Mouse (Mus musculus) cerebellum, adult 9-10 months (tissue): Measurements from ENCODE around the gene Dnajc11.

Experiments
- DNase-seq: peaks from one replicate; pipeline ENCODE4 v3.0.0; 2022

The Dnajc11 gene

DNA sequence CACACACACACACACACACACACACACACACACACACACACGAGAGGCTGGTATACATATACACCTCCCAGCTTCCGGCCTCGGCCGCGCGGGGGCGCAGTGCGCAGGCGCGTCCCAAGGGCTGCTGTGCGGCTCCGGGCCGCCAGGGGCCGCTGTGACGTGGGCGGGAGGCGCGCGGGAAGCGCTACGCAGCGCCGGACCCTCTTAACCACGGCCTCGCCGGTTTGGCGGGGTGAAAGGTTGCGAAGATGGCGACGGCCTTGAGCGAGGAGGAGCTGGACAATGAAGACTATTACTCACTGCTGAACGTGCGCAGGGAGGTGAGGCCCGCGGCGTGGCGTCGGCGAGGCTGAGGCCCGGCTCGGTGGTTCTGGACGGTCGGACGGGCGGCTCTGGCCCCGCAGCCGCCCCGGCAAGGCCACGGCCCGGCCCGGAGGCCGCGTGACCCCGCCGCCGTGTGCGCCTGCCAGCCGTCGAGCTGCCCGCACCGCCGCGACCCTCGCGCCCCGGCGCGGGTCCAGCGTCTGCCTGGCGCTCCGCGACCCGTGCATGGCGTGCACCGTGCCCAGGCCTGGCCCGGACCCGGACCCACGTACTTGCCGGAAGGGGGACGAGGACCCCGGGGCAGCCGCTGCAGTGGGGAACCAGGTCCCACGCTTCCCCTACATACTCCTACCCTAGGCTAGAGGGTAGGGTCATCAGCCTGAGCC lies at the start of gene Dnajc11:
Gene Dnajc11 (plus strand): TSS at position 187 of the 710 bp plus-strand sequence.
- DNase-seq = peak; percentile 90

DNA sequence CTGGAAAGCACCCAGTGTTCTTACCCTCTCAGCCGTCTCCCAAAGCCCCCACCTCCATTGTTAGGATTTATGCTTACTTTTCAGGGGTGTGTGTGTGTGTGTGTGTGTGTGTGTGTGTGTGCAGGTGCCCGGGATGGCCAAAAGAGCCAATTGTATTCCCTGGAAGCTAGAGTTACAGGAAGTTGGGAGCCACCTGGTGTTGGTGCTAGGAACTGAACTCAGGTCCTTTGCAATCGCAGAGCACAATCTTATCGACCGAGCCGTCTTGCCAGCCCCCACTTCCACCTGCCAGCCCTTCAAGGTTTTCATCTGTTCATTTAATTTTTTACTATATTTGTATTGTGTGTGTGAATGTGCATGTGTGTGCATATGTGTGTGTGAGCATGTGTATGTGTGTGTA lies 40.2 kb upstream of the Dnajc11 start:
- DNase-seq = no peak

DNA sequence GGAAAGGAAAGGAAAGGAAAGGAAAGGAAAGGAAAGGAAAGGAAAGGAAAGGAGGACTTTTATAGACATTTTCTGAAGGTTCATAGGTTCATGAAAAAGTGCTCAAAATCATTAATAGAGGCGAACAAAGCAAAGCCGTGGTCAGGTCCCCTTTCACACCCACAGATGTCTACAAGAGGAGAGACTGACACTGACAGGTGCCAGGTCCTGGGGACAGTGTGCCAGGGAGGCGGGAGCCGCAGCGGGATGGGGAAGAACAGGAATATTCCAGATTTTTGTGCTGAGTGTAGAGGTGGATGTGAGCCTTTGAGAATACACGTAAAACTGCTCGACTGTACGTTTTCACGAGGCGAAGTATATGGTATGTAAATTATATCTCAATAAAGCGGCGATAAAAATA lies 38.6 kb upstream of the Dnajc11 start:
- no peak for DNase-seq

DNA sequence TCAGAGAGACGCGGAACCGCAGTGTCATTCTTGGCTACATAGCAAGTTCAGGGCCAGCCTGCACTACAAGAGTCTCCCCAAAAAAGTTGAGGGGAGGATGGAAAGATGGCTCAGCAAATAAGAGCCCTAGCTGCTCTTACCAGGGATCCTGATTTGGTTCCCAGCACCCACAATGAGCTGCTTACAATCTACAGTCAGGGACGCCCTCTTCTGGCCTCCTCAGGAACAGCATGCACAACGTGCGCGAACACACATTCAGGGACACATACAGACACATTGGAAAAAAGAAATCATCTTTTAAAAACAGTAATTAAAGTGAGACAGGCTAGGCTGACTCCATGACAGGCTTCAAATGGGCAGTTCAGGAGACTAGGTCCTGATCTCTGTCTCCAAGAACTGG lies 37.9 kb upstream of the Dnajc11 start:
- no peak for DNase-seq

DNA sequence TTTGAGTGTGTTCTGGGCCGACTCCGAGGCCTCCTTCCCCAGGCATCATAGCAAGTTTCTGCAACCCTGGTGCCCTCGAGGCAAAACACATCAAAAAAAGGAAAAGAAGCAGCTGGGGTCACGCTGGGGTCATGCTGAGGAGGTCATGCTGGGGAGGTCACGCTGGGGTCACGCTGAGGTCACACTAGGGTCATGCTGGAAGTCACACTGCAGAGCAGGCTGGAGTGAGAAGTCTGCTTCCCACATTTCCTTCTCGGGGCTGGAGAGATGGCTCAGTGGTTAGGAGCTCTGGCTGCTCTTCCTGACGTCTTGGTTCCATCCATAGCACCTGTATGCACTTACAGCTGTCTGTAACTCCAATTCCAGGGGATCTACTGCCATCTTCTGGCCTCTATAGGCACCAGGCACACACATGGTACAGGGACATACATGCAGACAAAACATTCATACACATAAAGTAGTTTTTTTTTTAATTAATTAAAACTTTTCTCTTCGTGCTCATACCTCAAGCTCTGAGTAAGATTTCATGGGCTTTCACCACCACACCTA lies 36.3 kb upstream of the Dnajc11 start:
- no peak for DNase-seq

DNA sequence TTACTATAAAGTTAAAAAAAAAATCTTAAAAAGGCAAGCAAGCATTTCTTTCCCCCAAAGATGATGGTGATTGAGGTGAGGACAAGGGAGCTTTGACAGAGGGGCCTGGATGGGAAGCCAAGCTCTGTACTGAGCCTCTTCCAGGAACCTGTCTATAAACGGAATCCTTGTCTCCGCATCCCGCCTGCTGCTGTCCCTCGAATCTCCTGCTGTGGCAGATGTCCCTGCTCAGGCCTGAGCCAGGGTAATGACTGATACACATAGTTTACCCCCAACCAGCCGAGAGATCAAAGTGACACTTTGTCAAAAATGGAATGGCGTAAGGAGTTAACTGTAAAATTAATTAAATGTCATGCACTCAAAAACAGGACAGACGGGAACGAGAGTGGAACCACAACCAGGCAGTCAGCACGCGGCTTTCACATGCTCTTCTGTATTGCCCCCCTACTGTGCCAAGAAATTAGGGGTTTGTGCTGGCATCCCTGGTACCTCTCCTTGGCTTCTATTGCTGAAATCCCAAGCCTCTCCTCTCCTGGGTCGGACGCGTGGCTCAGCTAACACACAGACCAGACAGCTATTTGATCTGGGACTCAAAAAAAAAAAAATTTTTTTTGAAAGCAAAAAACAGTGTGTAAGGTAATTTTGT lies 34.8 kb upstream of the Dnajc11 start:
- no peak for DNase-seq

DNA sequence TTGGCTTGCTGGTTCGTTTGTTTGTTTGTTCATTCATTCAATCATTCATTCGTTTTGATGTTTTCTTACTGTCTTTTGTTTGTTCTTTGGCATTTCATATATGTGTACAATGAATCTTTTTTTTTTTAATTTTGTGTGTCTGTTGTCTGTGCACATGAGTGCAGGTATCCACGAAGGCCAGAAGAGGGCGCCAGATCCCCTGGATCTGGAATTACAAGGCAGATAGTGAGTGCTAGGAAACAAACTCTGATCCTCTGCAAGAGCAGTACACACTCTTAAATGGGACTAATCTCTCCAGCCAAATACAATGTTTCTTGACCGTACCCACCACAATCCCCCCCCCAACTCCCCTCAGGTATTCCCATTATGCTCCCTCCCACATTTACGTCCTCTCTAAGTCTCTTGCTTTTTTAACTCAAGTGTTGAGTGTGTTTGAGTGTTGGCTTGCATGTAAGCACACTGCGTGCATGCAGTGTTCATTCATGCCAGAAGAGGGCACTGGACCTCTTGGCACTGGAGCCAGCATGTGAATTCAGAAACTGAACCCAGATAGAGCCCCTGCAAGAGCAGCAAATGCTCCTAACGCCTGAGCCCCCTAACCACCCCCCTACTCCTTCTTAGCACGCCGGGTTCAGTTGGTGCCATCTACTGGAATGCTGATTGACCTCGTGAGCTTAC lies 33.6 kb upstream of the Dnajc11 start:
- no peak for DNase-seq

DNA sequence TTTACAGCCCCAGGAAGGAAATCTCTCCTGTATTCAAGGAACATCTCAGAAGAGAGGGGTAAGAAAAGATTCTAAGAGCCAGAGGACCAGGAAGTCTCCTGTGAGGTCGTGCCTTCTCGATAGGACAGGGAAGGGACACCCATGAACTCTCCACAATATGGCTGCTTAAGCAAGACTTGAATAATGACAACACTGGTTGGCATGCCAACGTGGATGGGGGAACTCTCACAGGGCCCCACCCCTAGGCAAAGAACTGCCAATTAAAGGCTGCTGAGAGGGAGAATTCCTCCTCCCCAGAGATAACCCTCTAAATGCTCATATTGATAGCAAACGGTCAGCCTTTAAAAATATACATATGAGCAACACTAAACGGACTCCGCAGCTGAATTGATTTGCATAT lies 32.8 kb upstream of the Dnajc11 start:
- DNase-seq = no peak

DNA sequence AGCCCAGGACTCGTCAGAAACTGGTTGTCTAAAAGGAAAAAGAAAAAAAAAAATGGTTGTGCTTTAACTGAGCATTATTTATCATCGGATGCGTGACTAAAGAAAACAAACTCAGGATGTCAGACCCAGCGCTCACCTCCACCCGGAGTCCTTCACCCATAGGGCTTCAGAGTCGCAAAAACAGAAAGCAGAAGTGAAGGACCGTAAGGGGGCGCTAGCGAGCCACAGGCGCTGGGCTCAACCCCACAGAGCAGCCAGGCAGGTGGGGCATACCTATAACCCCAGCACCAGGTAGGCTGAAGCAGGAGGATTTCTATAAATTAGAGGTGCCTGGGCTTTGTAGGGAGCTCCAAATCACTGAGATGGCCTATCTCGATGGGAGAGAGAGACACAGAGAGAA lies 32.1 kb upstream of the Dnajc11 start:
- DNase-seq = no peak

DNA sequence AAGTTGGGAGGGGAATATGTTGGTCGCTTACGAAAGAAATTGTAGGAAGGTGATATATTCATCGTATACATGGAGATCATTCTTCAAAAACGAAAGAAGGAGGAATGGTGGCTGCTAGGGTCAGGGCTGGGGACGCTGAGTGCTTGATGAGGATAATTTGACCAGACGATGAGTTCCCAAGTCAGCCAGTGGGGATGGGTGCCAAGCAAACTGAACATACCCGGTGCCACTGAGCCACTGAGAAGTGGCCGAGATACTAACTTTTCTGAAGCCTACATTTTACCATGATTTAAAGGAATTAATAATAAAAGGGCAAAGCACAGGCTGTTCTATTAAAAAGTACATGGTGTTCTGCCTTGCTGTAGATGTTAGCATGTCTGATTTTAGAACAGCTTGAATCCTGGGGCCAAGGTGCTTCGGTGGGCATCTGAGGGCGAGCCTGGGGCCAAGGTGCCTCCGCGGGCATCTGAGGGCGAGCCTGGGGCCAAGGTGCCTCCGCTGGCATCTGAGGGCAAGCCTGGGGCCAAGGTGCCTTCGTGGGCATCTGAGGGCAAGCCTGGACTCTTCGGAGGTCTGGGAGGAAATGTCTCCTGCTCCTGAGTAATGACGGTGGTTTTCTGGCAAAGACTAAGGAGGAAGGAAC lies 31.3 kb upstream of the Dnajc11 start:
- DNase-seq = peak; percentile 30

DNA sequence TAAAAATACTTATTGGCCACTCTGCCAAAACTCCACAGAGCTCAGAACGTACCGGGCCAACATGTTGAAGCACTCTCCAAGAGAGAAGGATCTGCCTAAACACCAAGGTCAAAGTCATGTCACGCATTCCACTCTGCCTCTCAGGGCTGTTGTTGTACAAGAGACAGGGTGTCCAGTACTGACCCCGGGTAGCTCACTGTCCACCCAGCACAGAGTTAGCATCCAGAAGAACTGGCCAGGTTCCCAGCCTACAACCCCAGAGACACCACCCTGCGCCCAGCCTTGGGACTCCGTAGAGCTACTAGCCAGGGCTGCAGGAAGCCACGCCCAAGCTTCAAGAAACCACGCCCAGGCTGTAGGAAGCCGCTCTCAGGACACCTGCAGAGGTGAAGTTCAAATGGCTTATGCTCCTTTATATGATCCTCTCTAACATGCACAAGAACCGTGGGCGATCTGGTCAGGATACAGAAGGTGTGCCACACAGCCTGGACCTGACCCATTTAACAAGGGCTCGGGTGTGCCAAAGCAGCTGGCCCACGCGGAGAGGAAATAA lies 30.7 kb upstream of the Dnajc11 start:
- peak; percentile 70 for DNase-seq

DNA sequence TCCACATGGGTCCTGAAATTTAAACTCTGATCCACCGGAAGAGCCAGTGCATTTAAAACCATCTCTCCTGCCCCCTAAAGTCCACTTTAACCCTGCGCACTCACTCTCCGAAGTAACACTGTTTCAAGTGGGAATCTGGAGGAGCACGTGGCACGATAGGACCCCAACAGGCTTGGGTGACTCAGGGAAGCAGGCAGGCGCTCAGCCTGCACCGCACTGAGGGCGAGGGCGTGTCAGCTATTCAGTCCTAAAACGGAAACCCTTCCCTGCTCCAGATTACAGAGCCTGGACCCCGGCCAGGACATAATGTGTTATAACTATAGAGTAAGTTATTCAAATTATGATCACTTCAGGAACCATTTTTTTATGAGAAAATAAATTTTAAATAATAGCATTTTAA lies 29.4 kb upstream of the Dnajc11 start:
- no peak for DNase-seq

DNA sequence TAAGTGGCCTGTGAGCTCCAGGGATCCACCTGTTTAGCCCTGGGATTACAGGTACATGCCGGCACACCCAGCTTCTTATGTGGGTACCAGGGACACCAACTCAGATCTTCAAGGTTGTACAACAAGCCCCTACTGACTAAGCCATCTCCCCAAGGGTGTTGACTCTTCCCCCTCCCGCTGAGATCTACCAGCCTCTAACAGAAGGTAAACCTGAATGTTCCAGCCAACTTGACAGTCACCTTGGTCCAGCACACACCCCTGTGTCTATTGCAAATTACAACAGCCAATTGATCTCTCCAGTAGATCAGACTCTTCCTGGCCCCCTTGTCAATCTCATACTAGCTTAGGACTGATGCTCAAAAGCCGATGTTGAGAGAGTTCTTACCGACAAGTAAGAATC lies 27.9 kb upstream of the Dnajc11 start:
- DNase-seq = no peak

DNA sequence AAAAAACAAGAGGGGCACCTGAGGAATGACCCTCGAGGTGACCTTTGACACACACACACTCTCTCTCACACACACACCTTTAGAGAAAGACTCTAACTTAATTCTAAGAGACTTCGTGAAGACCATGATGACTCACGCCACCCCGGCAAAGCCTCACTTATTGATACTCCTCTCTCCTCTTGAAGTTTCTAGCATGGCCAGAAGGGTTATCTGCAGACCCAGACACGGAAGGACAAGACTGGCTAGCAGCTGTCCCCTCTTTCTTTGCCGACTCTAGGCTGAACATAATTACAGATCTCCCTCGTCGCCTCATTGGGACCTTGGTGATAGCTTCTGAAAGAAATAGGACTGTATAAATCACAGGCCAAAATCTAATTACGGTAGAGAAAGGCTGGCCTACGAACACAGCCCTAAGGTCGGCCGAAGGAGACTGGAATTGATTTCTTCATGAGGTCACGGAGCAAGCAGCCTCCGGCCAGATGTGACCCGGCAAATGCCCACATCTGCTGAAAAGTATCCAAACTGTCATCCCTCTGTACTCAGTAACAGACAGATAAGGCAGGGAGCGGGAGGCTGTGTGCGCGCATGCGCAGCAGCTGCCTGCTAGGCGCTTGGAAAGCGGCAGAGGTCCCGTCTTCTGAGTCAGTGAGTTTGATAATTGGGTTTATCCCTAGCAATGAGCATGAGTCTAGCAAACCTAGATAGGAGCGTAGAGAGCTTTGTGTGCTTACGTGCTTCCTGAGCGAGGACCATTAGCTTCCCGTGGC lies 25.7 kb upstream of the Dnajc11 start:
- DNase-seq = no peak

DNA sequence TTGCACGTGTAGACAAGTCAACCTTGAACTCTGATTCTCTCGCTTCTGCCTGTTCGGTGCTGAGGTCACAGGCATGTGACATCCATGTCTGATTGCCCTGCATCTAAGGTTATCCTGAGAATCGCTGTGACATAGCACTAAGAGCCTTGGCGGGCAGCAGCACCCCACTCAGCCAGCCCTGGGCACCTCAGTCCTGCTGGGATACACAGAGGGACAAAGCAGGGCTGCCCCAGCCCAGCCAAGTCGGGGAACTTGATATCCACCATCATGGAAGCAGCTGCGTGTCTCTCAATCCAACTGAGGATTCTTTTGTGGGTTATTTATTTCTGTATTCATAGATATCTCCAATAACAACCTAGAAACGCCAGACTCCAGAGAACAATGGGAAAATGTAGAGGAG lies 24.7 kb upstream of the Dnajc11 start:
- DNase-seq = no peak

DNA sequence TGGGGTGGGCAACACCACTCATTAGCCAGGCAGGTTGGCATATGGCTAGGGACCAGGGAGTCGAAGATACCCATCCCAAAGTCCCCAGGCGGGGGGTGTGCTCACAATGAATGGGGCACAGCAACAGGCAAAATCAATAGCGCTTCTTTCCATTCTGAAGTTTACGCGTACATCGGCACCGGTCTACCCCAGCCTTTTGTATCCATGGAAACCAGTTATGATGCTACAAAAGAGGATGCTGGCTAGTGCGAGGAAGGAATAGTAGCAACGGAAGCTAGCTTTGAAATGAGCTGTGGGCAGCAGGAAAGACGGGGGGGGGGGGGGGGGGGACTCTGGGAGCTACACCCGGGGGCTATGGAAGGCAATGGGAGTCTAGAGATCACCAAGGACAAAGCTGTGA lies 17.2 kb upstream of the Dnajc11 start:
- no peak for DNase-seq

DNA sequence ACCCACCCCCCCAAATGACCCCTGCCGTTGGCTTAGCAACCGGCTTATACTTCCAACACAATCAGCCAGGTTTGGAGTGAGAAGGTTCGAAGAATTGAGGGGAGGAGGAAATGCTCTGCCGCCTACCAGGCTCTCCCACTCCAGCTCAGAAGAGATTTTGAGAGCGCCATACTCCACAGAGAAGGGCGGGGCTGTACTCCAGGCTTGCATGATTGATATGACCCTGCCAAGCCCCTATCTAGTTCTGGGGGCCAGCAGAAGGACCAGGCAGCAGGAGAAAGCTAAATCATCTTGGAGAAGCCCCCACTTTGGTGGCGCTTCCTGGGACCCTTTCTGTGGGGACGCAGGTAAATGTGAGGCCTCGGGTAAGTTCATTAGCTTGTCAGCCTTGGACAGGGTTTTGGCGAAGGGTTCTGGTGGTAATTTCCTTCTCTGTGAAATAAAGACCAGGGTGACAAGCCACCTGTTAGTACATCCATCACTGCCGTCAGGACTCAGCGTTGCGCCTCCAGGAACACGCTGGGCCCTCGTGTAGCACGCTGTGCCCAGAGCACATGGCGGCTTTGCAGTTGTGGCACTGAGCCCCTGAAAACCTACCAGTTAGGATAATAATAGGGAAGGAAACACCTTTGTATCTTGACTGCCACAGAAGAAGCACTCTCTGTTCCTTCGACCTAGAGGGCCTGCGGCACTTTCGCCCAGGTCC lies 14.2 kb upstream of the Dnajc11 start:
- no peak for DNase-seq

DNA sequence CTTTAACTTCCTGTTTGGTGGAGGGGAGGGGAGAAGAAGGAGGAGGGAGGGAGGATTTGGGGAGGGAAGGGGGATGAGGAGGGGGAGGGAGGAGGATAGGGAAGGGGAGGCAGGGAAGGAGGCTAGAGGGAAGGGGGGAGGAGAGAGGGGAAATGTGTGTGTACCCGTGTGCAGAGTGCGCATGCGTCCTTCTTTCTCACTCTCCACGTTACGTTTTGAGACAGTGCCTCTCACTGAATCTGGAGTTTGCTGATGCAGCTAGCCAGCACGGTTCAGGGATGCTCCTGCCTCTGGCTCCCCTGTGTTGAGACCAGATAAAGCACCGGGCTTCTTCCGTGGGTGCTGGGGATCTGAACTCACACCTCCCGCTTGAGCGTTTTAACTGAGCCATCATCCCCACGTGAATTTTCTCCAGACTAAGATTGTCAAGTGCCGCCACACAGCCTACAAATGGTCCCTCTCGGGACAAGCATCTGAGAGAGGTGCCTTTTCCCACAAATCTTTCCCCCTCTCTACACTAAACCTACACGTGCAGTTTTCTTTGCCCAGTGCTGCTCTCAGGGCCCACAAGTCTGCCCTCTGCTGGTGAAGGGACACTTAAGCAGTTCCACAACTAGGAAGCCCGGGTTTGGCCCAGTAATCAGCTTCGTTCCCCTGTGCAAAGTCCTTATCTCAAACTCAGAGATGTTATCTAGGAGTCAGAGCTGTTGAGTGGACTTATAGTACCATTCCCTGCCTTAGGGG lies 13.4 kb upstream of the Dnajc11 start:
- peak; percentile 61 for DNase-seq

DNA sequence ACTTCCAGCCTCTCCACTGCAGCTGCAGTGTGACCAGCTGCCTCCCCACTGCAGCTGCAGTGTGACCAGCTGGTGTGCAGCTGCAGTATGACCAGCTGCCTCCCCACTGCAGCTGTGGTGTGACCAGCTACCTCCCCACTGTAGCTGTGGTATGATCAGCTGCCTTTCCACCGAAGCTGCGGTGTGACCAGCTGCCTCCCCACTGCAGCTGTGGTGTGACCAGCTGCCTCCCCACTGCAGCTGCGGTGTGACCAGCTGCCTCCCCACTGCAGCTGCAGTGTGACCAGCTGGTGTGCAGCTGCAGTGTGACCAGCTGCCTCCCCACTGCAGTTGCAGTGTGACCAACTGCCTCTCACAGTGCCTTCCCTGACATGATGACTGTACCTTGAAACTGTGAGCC lies 11.4 kb upstream of the Dnajc11 start:
- no peak for DNase-seq

DNA sequence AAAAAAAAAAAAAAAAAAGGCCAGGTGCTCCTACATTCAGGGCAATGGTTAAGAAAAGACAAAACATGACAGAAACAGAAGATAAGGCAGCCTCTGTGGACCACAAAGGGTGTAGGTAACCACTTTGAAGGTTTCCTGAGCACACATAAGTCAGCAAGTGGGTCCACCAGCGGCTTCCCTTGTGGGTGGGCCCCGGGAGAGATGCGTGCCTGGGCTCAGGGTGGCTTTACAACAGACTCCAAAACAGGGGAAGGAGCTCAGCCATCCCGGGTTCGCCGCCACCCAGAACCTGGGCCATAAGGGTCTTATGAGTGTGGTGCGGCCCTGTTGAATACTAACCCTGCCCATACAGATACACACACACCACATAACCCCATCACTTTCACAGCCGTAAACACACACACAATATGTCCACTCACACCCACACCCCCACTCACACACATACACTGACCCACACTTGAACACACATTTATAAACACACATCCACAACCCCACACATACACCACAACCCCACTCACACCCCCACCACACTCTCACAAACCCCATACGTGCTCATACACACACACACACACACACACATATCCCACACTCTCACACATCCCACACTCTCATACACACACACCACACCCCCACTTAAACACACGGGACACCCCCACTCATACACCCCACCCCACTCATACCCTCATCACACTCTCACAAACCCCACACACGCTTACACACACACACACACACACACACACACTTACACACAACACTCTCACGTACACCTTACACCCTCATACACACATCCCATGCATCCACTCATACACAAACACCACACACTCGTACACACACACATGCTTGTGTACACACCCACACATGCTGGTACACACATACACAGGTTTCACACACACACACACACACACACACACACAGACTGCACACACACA lies 651 bp upstream of the Dnajc11 start:
- peak; percentile 36 for DNase-seq
